Mouse (Mus musculus): ENCODE results near the gene Cyp2b10. TPM values are rescaled to one million over a fixed set of nuclear protein-coding genes. Genes with fewer than 3 reads are reported as not detected.
"Not testable (repeated sequence)": the region's sequence is repeated elsewhere in the genome, so short reads cannot be mapped to it uniquely, and the experiment has no call there.

Cyp2b10 gene
- total RNA-seq (2021) = under 1 TPM; 0.31 to 0.45 TPM

GRCm38 (mm10) chr7:25897411-25897810, at the start of gene Cyp2b10:
Cyp2b10 (plus strand) TSS chr7:25897620.
- no peak for DNase-seq

- peak; percentile 94 for DNase-seq
Observed at GRCm38 (mm10) chr7:25847722-25848443, 49.5 kb upstream of the Cyp2b10 start.

GRCm38 (mm10) chr7:25848444-25848812, 49.0 kb upstream of the Cyp2b10 start:
- DNase-seq = no peak

GRCm38 (mm10) chr7:25855082-25855481, 42.3 kb upstream of the Cyp2b10 start:
- peak; percentile 79 for DNase-seq

- peak; percentile 11 for DNase-seq
Observed at GRCm38 (mm10) chr7:25859962-25860870, 37.2 kb upstream of the Cyp2b10 start.

GRCm38 (mm10) chr7:25862365-25862764, 35.1 kb upstream of the Cyp2b10 start:
- no peak for DNase-seq

- no peak for DNase-seq
Observed at GRCm38 (mm10) chr7:25863756-25864155, 33.7 kb upstream of the Cyp2b10 start.

- no peak for DNase-seq
Observed at GRCm38 (mm10) chr7:25864861-25865260, 32.6 kb upstream of the Cyp2b10 start.

- DNase-seq = no peak
Observed at GRCm38 (mm10) chr7:25869789-25870188, 27.6 kb upstream of the Cyp2b10 start.

- no peak for DNase-seq
Observed at GRCm38 (mm10) chr7:25872624-25873023, 24.8 kb upstream of the Cyp2b10 start.

- no peak for DNase-seq
Observed at GRCm38 (mm10) chr7:25878735-25879134, 18.7 kb upstream of the Cyp2b10 start.

GRCm38 (mm10) chr7:25880721-25881120, 16.7 kb upstream of the Cyp2b10 start:
- not testable (repeated sequence) for DNase-seq

- no peak for DNase-seq
Observed at GRCm38 (mm10) chr7:25884272-25884671, 13.1 kb upstream of the Cyp2b10 start.

- no peak for DNase-seq
Observed at GRCm38 (mm10) chr7:25887758-25888157, 9.7 kb upstream of the Cyp2b10 start.

- DNase-seq = no peak
Observed at GRCm38 (mm10) chr7:25893159-25893558, 4.3 kb upstream of the Cyp2b10 start.

- no peak for DNase-seq
Observed at GRCm38 (mm10) chr7:25895162-25895561, 2.3 kb upstream of the Cyp2b10 start.

- no peak for DNase-seq
Observed at GRCm38 (mm10) chr7:25898064-25898463, 644 bp downstream of the Cyp2b10 start.

GRCm38 (mm10) chr7:25902061-25902690, 4.8 kb downstream of the Cyp2b10 start:
- peak; percentile 12 for DNase-seq

- peak; percentile 12 for DNase-seq
Observed at GRCm38 (mm10) chr7:25903156-25903555, 5.7 kb downstream of the Cyp2b10 start.

- DNase-seq = peak; percentile 35
Observed at GRCm38 (mm10) chr7:25904066-25904465, 6.6 kb downstream of the Cyp2b10 start.

- no peak for DNase-seq
Observed at GRCm38 (mm10) chr7:25904489-25904888, 7.1 kb downstream of the Cyp2b10 start.

- no peak for DNase-seq
Observed at GRCm38 (mm10) chr7:25907380-25907779, 10.0 kb downstream of the Cyp2b10 start.

- DNase-seq = no peak
Observed at GRCm38 (mm10) chr7:25910046-25910445, 12.6 kb downstream of the Cyp2b10 start.
